Mouse (Mus musculus): ENCODE data around the gene Ctnna3.

GRCm38 (mm10) chr10:64639061-64639460 is 1209.2 kb downstream of the Ctnna3 start:
- no peak for TF ChIP-seq CTCF (IDR thresholded peaks at IDR 0.05; ENCODE audit: low read depth)
- no peak for TF ChIP-seq EP300 (IDR thresholded peaks at IDR 0.05; ENCODE audit: low read depth)
